ENCODE assay signal across 10 mouse cellular contexts in the genomic region with DNA sequence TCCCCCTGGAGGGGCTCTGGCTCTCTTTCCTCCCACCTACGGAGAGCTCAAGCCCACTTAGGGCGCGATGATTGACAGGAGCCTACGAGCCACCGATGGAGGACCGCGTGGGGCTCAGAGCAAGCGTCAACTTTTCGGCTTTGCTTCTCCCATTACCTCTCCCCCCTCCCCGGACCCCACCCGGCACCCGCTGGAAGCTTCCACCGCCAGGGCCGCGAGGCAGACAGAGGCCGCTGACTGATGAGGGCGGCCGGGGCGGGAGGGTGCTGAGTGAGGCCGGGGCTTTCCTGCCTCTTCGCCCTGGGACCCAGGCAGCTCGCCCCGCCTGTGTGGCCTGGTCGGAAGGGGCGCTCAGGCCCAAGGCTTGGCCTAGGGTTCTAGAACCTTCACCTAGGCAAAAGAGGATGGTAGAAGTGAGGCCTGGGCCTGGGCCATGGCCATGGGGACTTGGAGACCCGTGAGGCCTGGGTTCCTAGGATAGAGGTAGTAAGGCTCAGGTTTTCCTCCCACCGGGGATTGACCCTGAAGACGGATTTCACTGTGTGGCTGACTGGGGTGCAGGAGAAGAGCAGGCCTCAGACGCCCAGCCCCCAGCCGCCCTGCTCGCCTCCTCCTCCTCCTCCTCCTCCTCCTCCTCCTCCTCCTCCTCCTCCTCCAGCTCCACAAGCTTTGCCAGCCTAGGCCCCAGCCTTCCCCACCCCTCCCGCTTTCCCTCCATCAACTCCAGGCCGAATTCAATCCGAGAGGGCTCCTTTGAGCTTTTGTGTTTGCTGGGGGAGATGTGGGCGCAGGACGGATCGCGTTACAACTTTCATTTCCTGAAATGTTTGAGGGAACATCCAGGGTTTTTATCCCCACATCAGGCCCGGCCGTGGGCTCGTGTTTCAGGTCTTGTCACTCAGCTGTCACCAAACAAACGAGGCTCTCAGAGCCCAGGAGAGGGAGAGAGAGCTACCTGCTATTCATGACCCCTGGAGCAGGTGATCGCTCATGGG. TPM values are rescaled to one million over a fixed set of nuclear protein-coding genes. Genes with fewer than 3 reads are reported as not detected.
A peak's percentile ranks its signal among the peaks of the same experiment; 100 is the strongest.
DNase-seq lines count a peak whose midpoint lies in the region; ATAC-seq lines count a peak whose summit lies in the region.
"Had no signal": no experiment of that assay in that cellular context is flagged by ENCODE, and none has a peak within 500 bp of the region (broad histone marks: within the 10 kb centered on the region; RNA-seq: fewer than 3 reads in every experiment).

No protein-coding gene starts in this region.

- no peaks in the 10 kb centered on the region for H3K9me3 ChIP-seq in heart, embryonic 11.5 days (replicated peaks; ENCODE audit: control insufficient read depth, low read length)
- no peaks in the 10 kb centered on the region for H3K9me3 ChIP-seq in midbrain, embryonic 13.5 days
- no peaks in the 10 kb centered on the region for H3K9me3 ChIP-seq in midbrain, embryonic 14.5 days (ENCODE audit: control insufficient read depth, low read length)
- H3K9me3 ChIP-seq in hindbrain, embryonic 12.5 days (replicated peaks), result no peaks in the 10 kb centered on the region
- no peaks in the 10 kb centered on the region for H3K9me3 ChIP-seq in stomach, embryonic 15.5 days

- DNase-seq in heart, postnatal 36 days, result no peak
- no peak for DNase-seq in midbrain, embryonic 14.5 days
- DNase-seq in spleen, postnatal 36 days (ENCODE audit: low spot score in 2 of 2), result no peak
- DNase-seq in right cerebral cortex, postnatal 36 days (ENCODE audit: low spot score in 2 of 2), result no peak
- DNase-seq: lung, postnatal 10 days; right cerebral cortex, adult 18-20 months had no signal

- H3K27ac ChIP-seq in heart, embryonic 11.5 days (ENCODE audit: low read depth, low read length), result no peak overlapping the region
- H3K27ac ChIP-seq in midbrain, embryonic 13.5 days, result no peak overlapping the region
- no peak overlapping the region for H3K27ac ChIP-seq in midbrain, embryonic 14.5 days (replicated peaks; ENCODE audit: low read depth, low read length)
- peak overlapping the region; percentile 78 for H3K27ac ChIP-seq in hindbrain, embryonic 12.5 days
- no peak overlapping the region for H3K27ac ChIP-seq in stomach, embryonic 15.5 days

- peaks cover 60% of the 10 kb centered on the region for H3K27me3 ChIP-seq in heart, embryonic 11.5 days (ENCODE audit: control insufficient read depth, insufficient read depth, low read length)
- peaks cover 89% of the 10 kb centered on the region for H3K27me3 ChIP-seq in midbrain, embryonic 13.5 days
- H3K27me3 ChIP-seq in midbrain, embryonic 14.5 days (ENCODE audit: control insufficient read depth, insufficient read depth, low read length), result peaks cover 77% of the 10 kb centered on the region
- H3K27me3 ChIP-seq in hindbrain, embryonic 12.5 days, result peaks cover 81% of the 10 kb centered on the region
- H3K27me3 ChIP-seq in stomach, embryonic 15.5 days (replicated peaks), result peaks cover 64% of the 10 kb centered on the region

- H3K4me2 ChIP-seq in heart, embryonic 11.5 days, result peak overlapping the region; percentile 54
- peak overlapping the region; percentile 9; the same call in 1 of the 2 replicates for H3K4me2 ChIP-seq in midbrain, embryonic 13.5 days (replicated peaks)
- H3K4me2 ChIP-seq in midbrain, embryonic 14.5 days (ENCODE audit: low read length), result no peak overlapping the region
- H3K4me2 ChIP-seq in hindbrain, embryonic 12.5 days (replicated peaks), result peak overlapping the region; percentile 40
- peak overlapping the region; percentile 30; the same call in 1 of the 2 replicates for H3K4me2 ChIP-seq in stomach, embryonic 15.5 days

- WGBS in heart, embryonic 11.5 days (ENCODE audit: insufficient replicate concordance), result 5% methylated on average over 42 of the region's 43 CpGs
- 2% methylated on average over 40 of the region's 43 CpGs for WGBS in midbrain, embryonic 13.5 days
- under 1% methylated on average over 43 of the region's 43 CpGs for WGBS in midbrain, embryonic 14.5 days
- WGBS in hindbrain, embryonic 12.5 days, result 1% methylated on average over 40 of the region's 43 CpGs
- 7% methylated on average over 43 of the region's 43 CpGs for WGBS in stomach, embryonic 15.5 days

- H3K9ac ChIP-seq in heart, embryonic 11.5 days (ENCODE audit: low read depth, low read length), result peak overlapping the region; percentile 31; the same call in 1 of the 2 replicates
- no peak overlapping the region for H3K9ac ChIP-seq in midbrain, embryonic 13.5 days (replicated peaks)
- no peak overlapping the region for H3K9ac ChIP-seq in midbrain, embryonic 14.5 days (replicated peaks; ENCODE audit: low read length)
- H3K9ac ChIP-seq in hindbrain, embryonic 12.5 days, result 0 out of 2 replicates have a peak overlapping the region, but pooled peaks have one; percentile 23
- no peak overlapping the region for H3K9ac ChIP-seq in stomach, embryonic 15.5 days

- peak overlapping the region; percentile 37 for H3K4me3 ChIP-seq in heart, embryonic 11.5 days (ENCODE audit: low read depth, low read length)
- H3K4me3 ChIP-seq in midbrain, embryonic 13.5 days (replicated peaks), result 0 out of 2 replicates have a peak overlapping the region, but pooled peaks have one; percentile 0
- H3K4me3 ChIP-seq in midbrain, embryonic 14.5 days (replicated peaks; ENCODE audit: low read depth, low read length), result no peak overlapping the region
- H3K4me3 ChIP-seq in hindbrain, embryonic 12.5 days, result 0 out of 2 replicates have a peak overlapping the region, but pooled peaks have one; percentile 12
- H3K4me3 ChIP-seq in stomach, embryonic 15.5 days (replicated peaks), result 0 out of 2 replicates have a peak overlapping the region, but pooled peaks have one; percentile 8

- peaks cover 4% of the 10 kb centered on the region; the same call in 1 of the 2 replicates for H3K4me1 ChIP-seq in heart, embryonic 11.5 days (ENCODE audit: control insufficient read depth, insufficient read depth, low read length)
- H3K4me1 ChIP-seq in midbrain, embryonic 13.5 days (replicated peaks), result peaks cover 5% of the 10 kb centered on the region
- no peaks in the 10 kb centered on the region for H3K4me1 ChIP-seq in midbrain, embryonic 14.5 days (ENCODE audit: control insufficient read depth, insufficient read depth, low read length)
- peaks cover 9% of the 10 kb centered on the region for H3K4me1 ChIP-seq in hindbrain, embryonic 12.5 days
- peaks cover 6% of the 10 kb centered on the region; the same call in 1 of the 2 replicates for H3K4me1 ChIP-seq in stomach, embryonic 15.5 days

- 0 out of 2 replicates have a peak, but pooled peaks have one; percentile 52 for ATAC-seq in heart, embryonic 11.5 days (replicated peaks; ENCODE audit: insufficient number of reproducible peaks, low FRiP score, low TSS enrichment)
- peak; percentile 56; the same call in 1 of the 2 replicates for ATAC-seq in midbrain, embryonic 13.5 days
- ATAC-seq in midbrain, embryonic 14.5 days (ENCODE audit: low FRiP score, low TSS enrichment), result no peak; the same call in 1 of the 2 replicates
- peak; percentile 19; the same call in 1 of the 2 replicates for ATAC-seq in hindbrain, embryonic 12.5 days (ENCODE audit: low FRiP score)
- ATAC-seq in stomach, embryonic 15.5 days (ENCODE audit: insufficient read depth, low FRiP score, low read depth), result no peak

- no peaks in the 10 kb centered on the region for H3K36me3 ChIP-seq in heart, embryonic 11.5 days (ENCODE audit: control insufficient read depth, insufficient read depth, low read length)
- H3K36me3 ChIP-seq in midbrain, embryonic 13.5 days, result no peaks in the 10 kb centered on the region
- H3K36me3 ChIP-seq in midbrain, embryonic 14.5 days (ENCODE audit: control insufficient read depth, insufficient read depth, low read length), result no peaks in the 10 kb centered on the region
- no peaks in the 10 kb centered on the region for H3K36me3 ChIP-seq in hindbrain, embryonic 12.5 days
- H3K36me3 ChIP-seq in stomach, embryonic 15.5 days, result no peaks in the 10 kb centered on the region

- intact Hi-C loops in heart, postnatal 36 days (cut with DNase I), result no loop called here

RNA-seq across cellular contexts. Expression of a gene that starts 18.5 kb away (rescaled TPM):
- polyA plus RNA-seq in heart, embryonic 11.5 days (2014; fragmentation: Nextera tagmentation; extraction: Ambion mirVana), result 1.3 and 2.3 TPM in 2 replicates
- total RNA-seq in heart, postnatal 36 days (2021), result 1 to 10 TPM in 1 of 2 experiments, under 1 TPM in 1; 0.89 to 1.3 TPM
- polyA plus RNA-seq in midbrain, embryonic 13.5 days (2015; fragmentation: Nextera tagmentation; extraction: Ambion mirVana), result 0.64 and 0.70 TPM in 2 replicates
- 0.41 TPM in 1 of 2 replicates, not detected in the other for polyA plus RNA-seq in midbrain, embryonic 14.5 days (2014; fragmentation: Nextera tagmentation; extraction: Ambion mirVana)
- polyA plus RNA-seq in hindbrain, embryonic 12.5 days (2016; fragmentation: Nextera tagmentation; extraction: Ambion mirVana), result 36.0 and 36.9 TPM in 2 replicates
- polyA plus RNA-seq in stomach, embryonic 15.5 days (2015; fragmentation: Nextera tagmentation; extraction: Ambion mirVana), result 0.08 and 0.72 TPM in 2 replicates

Comparison
In these comparisons a context has a peak if more than half of its experiments do, and no peak if none do; other contexts are left out.
1. ATAC-seq: peak in heart, embryonic 11.5 days (single experiment), midbrain, embryonic 13.5 days (single experiment) and hindbrain, embryonic 12.5 days (single experiment); none in midbrain, embryonic 14.5 days (single experiment) and stomach, embryonic 15.5 days (single experiment).
2. H3K9ac ChIP-seq: peak in heart, embryonic 11.5 days (single experiment) and hindbrain, embryonic 12.5 days (single experiment); none in midbrain, embryonic 13.5 days (single experiment), midbrain, embryonic 14.5 days (single experiment) and stomach, embryonic 15.5 days (single experiment).
3. RNA of a gene that starts 18.5 kb away (polyA plus RNA-seq): 36.0 to 36.9 TPM in hindbrain, embryonic 12.5 days; 1.3 to 2.3 TPM in heart, embryonic 11.5 days, 0.64 to 0.70 TPM in midbrain, embryonic 13.5 days, 0.41 TPM in midbrain, embryonic 14.5 days and 0.08 to 0.72 TPM in stomach, embryonic 15.5 days; every median in the first group is over 10 times any median in the second.